Mouse (Mus musculus) C2C12 (cell line): ENCODE data around the gene Tbc1d13. TPM values are rescaled to one million over a fixed set of nuclear protein-coding genes. Genes with fewer than 3 reads are reported as not detected.
A peak's percentile ranks its signal among the peaks of the same experiment; 100 is the strongest.

Experiments
- H3K27me3 ChIP-seq: one replicate; pipeline ENCODE4 v1.6.1; 2011; ENCODE audit not compliant: control insufficient read depth, insufficient read depth, insufficient read length
- H3K36me3 ChIP-seq: one replicate; pipeline ENCODE4 v1.6.1; 2011; ENCODE audit not compliant: control insufficient read depth, insufficient read depth
- H3K4me3 ChIP-seq: one replicate; pipeline ENCODE4 v1.5.1; 2011; ENCODE audit warnings: mild to moderate bottlenecking, control low read depth; ENCODE audit not compliant: poor library complexity, insufficient read depth, severe bottlenecking
- H3K79me2 ChIP-seq: one replicate; pipeline ENCODE4 v1.6.1; 2011; ENCODE audit not compliant: control insufficient read depth, insufficient read depth
- H3K79me3 ChIP-seq: one replicate; pipeline ENCODE4 v1.6.1; 2011; ENCODE audit warnings: low read depth, control low read depth
- H3ac ChIP-seq: one replicate; pipeline ENCODE3; 2011; ENCODE audit warnings: low read depth; ENCODE audit not compliant: control insufficient read depth, insufficient read length
- CEBPB ChIP-seq: IDR thresholded peaks from one replicate; pipeline ENCODE4 v1.6.1; 2011; ENCODE audit warnings: low read depth, mild to moderate bottlenecking, control low read depth, moderate library complexity
- CTCF ChIP-seq: IDR thresholded peaks from one replicate; pipeline ENCODE4 v1.5.1; 2011; ENCODE audit not compliant: control insufficient read depth, insufficient read depth, insufficient read length
- FOSL1 ChIP-seq: IDR thresholded peaks from one replicate; pipeline ENCODE4 v1.8.0; 2011; ENCODE audit warnings: mild to moderate bottlenecking, low read length; ENCODE audit not compliant: poor library complexity, insufficient read depth, severe bottlenecking
- MAX ChIP-seq: IDR thresholded peaks from one replicate; pipeline ENCODE4 v1.6.1; 2011; ENCODE audit warnings: mild to moderate bottlenecking, control low read depth
- MYOD1 ChIP-seq: IDR thresholded peaks from one replicate; pipeline ENCODE4 v1.6.1; 2011; ENCODE audit warnings: low read depth; ENCODE audit not compliant: control insufficient read depth, insufficient read length
- MYOG ChIP-seq: IDR thresholded peaks from one replicate; pipeline ENCODE4 v1.6.1; 2011; ENCODE audit not compliant: control insufficient read depth, insufficient read length; ENCODE audit errors: extremely low read depth
- USF1 ChIP-seq: IDR thresholded peaks from one replicate; pipeline ENCODE4 v1.6.1; 2011; ENCODE audit warnings: low read depth, mild to moderate bottlenecking, control low read depth, moderate library complexity
- polyA plus RNA-seq: library from polyadenylated mRNA; unstranded; fragments of >200 nt; fragmentation: generic; extraction: Trizol; gene quantifications from one replicate; pipeline ENCODE4 v1.2.1, GENCODE M21; 2012; ENCODE audit warnings: missing spikeins

Gene Tbc1d13
- polyA plus RNA-seq, 1 experiment = 25.3 TPM

GRCm38 (mm10) chr2:30171371-30171996, 37.9 kb downstream of the Tbc1d13 start, which contains the start of gene Endog:
Gene Endog (plus strand): TSS chr2:30171493.
- TF ChIP-seq USF1 (no peak), MYOG (no peak), MYOD1 (no peak), CTCF (no peak), CEBPB (no peak), MAX (no peak), FOSL1 (no peak)
- peak within 1 kb of the TSS; percentile 64 for H3ac ChIP-seq
- H3K27me3 ChIP-seq = no peaks in the 10 kb centered on the region
- peaks cover 34% of the 10 kb centered on the region for H3K36me3 ChIP-seq
- H3K79me2 ChIP-seq = no peaks in the 10 kb centered on the region
- peak within 1 kb of the TSS; percentile 31 for H3K4me3 ChIP-seq
- H3K79me3 ChIP-seq = no peaks in the 10 kb centered on the region

- Histone ChIP-seq H3K79me3 (no peaks in the 10 kb centered on the region), H3ac (peak overlapping the region; percentile 64), H3K27me3 (no peaks in the 10 kb centered on the region), H3K79me2 (peaks cover 4% of the 10 kb centered on the region), H3K4me3 (peak overlapping the region; percentile 31), H3K36me3 (peaks cover 39% of the 10 kb centered on the region)
- no peak for TF ChIP-seq MYOD1
- TF ChIP-seq CEBPB = no peak
- no peak for TF ChIP-seq CTCF
- TF ChIP-seq MAX = no peak
- TF ChIP-seq USF1 = no peak
- no peak for TF ChIP-seq FOSL1
- TF ChIP-seq MYOG = no peak
Measured at GRCm38 (mm10) chr2:30171997-30172382, 38.4 kb downstream of the Tbc1d13 start.

GRCm38 (mm10) chr2:30173541-30174240, 40.1 kb downstream of the Tbc1d13 start:
- H3K27me3 ChIP-seq = no peaks in the 10 kb centered on the region
- TF ChIP-seq MYOD1 (no peak), MAX (no peak), CTCF (no peak), USF1 (no peak), CEBPB (no peak), FOSL1 (no peak), MYOG (no peak)
- peaks cover 15% of the 10 kb centered on the region for H3K79me2 ChIP-seq
- no peak overlapping the region for H3ac ChIP-seq
- no peaks in the 10 kb centered on the region for H3K79me3 ChIP-seq
- peaks cover 39% of the 10 kb centered on the region for H3K36me3 ChIP-seq
- no peak overlapping the region for H3K4me3 ChIP-seq

DNA sequence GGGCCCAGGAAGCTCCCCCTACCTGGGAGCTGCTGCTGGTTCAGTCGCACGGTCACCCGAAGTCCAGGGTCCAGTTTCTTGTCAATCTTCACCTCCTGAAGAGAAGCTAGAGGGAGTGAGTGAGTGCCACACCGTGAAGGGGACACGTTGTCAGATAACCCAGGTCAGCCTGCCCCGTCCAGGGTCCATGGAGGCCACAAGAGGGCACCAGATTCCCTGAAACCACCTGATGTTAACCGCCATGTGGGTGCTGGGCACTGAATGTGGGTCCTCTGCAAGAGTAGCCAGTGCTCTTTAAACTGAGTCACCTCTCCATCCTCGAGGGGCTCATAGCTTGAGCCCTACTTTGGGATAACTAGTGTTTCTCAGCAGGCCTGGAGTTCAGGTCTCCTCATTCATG, 42.4 kb downstream of the Tbc1d13 start:
- Histone ChIP-seq H3ac (no peak overlapping the region), H3K36me3 (peaks cover 39% of the 10 kb centered on the region)
- TF ChIP-seq MYOG = no peak
- TF ChIP-seq CEBPB = no peak
- no peak for TF ChIP-seq MYOD1
- TF ChIP-seq CTCF = peak; percentile 14

GRCm38 (mm10) chr2:30176561-30176960, 43.0 kb downstream of the Tbc1d13 start:
- Histone ChIP-seq H3K4me3 (no peak overlapping the region), H3K79me3 (no peaks in the 10 kb centered on the region), H3K36me3 (peaks cover 39% of the 10 kb centered on the region), H3K27me3 (no peaks in the 10 kb centered on the region), H3ac (no peak overlapping the region), H3K79me2 (peaks cover 15% of the 10 kb centered on the region)
- no peak for TF ChIP-seq MYOD1
- TF ChIP-seq MAX = no peak
- TF ChIP-seq MYOG = no peak
- TF ChIP-seq USF1 = no peak
- TF ChIP-seq FOSL1 = no peak
- TF ChIP-seq CTCF = no peak
- TF ChIP-seq CEBPB = no peak

More for the DNA sequence above, 42.4 kb downstream of the Tbc1d13 start:
- no peaks in the 10 kb centered on the region for H3K27me3 ChIP-seq
- H3K79me3 ChIP-seq = no peaks in the 10 kb centered on the region
- H3K79me2 ChIP-seq = peaks cover 15% of the 10 kb centered on the region
- no peak overlapping the region for H3K4me3 ChIP-seq
